Mouse (Mus musculus) stomach, postnatal 0 days (tissue): ENCODE measurements around the gene Dnajc12.

Source experiments
- CTCF ChIP-seq: IDR thresholded peaks from 2 replicates; pipeline ENCODE4 v1.5.1; 2016; ENCODE audit warnings: antibody characterized with exemption, low read depth, mild to moderate bottlenecking, moderate library complexity
- EP300 ChIP-seq: optimal IDR thresholded peaks from 2 replicates; pipeline ENCODE3; 2016; ENCODE audit warnings: antibody characterized with exemption

DNA sequence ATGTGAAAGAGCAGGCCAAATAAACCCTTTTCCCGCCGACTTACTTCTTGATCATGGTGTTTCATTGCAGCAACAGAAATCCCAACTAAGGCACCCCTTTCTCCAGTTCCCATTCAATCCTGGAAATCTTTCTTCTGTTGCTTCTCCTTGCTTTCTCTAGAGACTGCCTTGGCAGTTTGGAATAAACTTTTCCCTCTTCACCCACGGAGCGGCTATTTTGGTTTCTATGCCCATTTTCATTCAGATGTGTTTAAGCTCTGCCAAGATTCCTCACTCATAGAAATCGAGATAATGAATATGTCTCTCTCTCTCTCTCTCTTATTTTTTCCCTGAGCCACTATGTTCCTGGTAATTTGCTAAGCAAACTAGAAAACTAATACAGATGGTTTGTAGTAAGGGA lies 30.1 kb upstream of the Dnajc12 start:
- TF ChIP-seq CTCF = no peak
- TF ChIP-seq EP300 = no peak
